Mouse (Mus musculus): ENCODE measurements around the gene Mapk8ip3. TPM values are rescaled to one million over a fixed set of nuclear protein-coding genes. Genes with fewer than 3 reads are reported as not detected.

Mapk8ip3 gene
- total and polyA plus RNA-seq, 3 experiments: 60.0 to 74.4 (median 67.9) TPM

DNA sequence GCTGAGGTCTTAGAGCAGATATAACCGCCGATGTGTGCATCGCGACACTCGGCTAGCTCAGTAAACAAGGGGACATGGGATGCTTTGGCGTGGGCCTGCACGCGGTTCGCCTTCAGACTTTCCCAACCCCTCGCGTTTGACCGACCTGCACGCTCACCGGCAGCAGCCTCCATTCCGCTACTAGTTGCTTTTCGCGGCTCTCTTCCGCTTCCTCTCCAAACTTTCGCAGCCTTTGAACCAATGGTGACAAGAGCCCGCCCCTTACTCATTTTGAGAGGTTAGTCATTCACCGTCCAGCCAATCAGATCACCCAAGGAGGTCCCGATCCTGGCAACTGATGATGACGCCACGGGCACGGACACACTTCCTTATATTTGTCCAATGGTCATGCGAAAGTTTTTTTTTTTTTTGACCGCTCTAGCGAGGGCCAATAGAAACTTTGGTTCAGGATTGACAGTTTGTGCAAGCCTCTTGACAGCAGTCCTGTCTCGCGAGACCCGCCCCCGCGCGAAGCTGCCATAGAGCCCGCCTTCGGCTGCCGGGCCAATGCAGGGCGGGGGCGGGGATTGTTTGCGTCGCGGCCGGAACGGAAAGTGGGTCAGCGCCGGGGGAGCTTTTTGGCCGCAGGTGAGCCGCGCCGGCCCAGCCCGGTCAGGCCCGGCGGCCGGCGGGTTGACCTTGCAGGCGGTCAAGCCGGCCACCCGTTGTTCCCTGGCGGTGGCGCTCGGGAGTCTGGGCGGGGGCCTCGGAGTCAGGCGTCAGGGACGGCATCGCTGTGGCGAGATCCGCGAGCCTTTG is 50.4 kb downstream of the Mapk8ip3 start, which contains the start of the genes Nubp2 and Spsb3:
TSS of gene Nubp2 (minus strand) at position 216 of the 798 bp plus-strand sequence.
TSS of gene Spsb3 (plus strand) at position 510 of the 798 bp plus-strand sequence.
- Histone ChIP-seq H3K27me3 (ENCODE audit: control insufficient read depth, insufficient read depth, low read length) (no peaks in the 10 kb centered on the region), H3K4me1 (ENCODE audit: control insufficient read depth, insufficient read depth, low read length) (peaks cover 15% of the 10 kb centered on the region), H3K79me2 (replicated peaks; ENCODE audit: control insufficient read depth, insufficient read depth, low read length) (no peaks in the 10 kb centered on the region), H3K4me3 (peak within 1 kb of the TSS; percentile 95), H3K36me3 (ENCODE audit: control insufficient read depth, insufficient read depth, low read length) (no peaks in the 10 kb centered on the region), H3K9ac (ENCODE audit: low read depth, low read length) (peak within 1 kb of the TSS; percentile 84), H3K27ac (peak within 1 kb of the TSS; percentile 93)
- peak; percentile 97 to 98 for DNase-seq
- WGBS: under 1% methylated on average over 69 of the region's 69 CpGs
- TF ChIP-seq POLR2A (IDR thresholded peaks at IDR 0.05; ENCODE audit: insufficient read depth, low read depth, low read length): peak; percentile 90
- TF ChIP-seq CTCF (IDR thresholded peaks at IDR 0.05): peak; percentile 62
- no peak for TF ChIP-seq EP300 (IDR thresholded peaks at IDR 0.05; ENCODE audit: insufficient read depth, low read depth, low read length)
- intact Hi-C loops (cut with DNase I): no loop called here

DNA sequence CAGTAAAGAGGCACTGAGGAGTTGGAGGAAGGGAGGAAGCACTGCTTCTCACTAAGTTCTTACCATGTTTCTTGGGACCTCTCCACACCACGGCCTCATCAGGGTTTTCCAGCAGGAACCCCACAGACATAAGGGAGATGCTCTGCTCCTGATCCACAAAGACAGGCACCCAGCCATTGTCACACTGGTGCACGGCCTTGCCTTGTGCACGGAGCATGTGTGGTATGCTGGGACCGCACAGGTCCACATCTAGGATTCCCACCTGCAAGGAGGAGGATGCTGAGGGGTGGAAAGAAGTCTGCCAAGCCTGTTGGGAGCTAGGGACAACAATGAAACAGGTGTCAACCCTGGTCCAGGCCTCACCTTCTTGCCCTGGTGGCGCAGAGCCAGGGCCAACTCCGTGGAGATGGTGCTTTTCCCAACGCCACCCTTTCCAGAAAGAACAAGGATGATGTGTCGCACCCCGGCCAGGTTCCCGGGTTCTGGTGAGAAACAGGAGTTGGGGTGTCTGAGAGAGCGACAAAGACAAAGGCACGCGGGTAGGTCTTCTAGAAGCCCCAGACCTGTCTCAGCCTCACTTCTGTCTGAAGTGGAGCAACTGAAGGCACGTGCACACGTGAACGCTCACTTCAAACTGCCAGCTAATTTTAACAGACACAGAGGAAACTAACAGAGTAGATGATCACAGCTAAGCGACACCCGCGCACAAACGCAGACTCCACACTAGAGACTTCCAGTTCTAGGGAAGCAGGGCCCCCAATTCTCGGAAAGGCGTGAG is 51.2 kb downstream of the Mapk8ip3 start:
- H3K27ac ChIP-seq: peak overlapping the region; percentile 71
- peaks cover 15% of the 10 kb centered on the region for H3K4me1 ChIP-seq (ENCODE audit: control insufficient read depth, insufficient read depth, low read length)
- no peaks in the 10 kb centered on the region for H3K27me3 ChIP-seq (ENCODE audit: control insufficient read depth, insufficient read depth, low read length)
- 20% methylated on average over 22 of the region's 22 CpGs for WGBS
- peak overlapping the region; percentile 76 for H3K4me3 ChIP-seq
- no peak for TF ChIP-seq CTCF (IDR thresholded peaks at IDR 0.05)
- TF ChIP-seq EP300 (IDR thresholded peaks at IDR 0.05; ENCODE audit: insufficient read depth, low read depth, low read length): no peak
- TF ChIP-seq POLR2A (IDR thresholded peaks at IDR 0.05; ENCODE audit: insufficient read depth, low read depth, low read length): no peak
- no peaks in the 10 kb centered on the region for H3K79me2 ChIP-seq (replicated peaks; ENCODE audit: control insufficient read depth, insufficient read depth, low read length)
- intact Hi-C loops (cut with DNase I): loop anchor here (2.0 kb wide), 1 partner anchor 35 kb away; the partner anchor contains the start of gene Fahd1
- peak overlapping the region; percentile 79 for H3K9ac ChIP-seq (ENCODE audit: low read depth, low read length)
- H3K36me3 ChIP-seq (ENCODE audit: control insufficient read depth, insufficient read depth, low read length): no peaks in the 10 kb centered on the region
- DNase-seq: peak in 1 of 2 experiments; percentile 21

GRCm38 (mm10) chr17:24884391-24884790 is 52.4 kb downstream of the Mapk8ip3 start:
- Histone ChIP-seq H3K27ac (no peak overlapping the region), H3K27me3 (ENCODE audit: control insufficient read depth, insufficient read depth, low read length) (no peaks in the 10 kb centered on the region), H3K79me2 (replicated peaks; ENCODE audit: control insufficient read depth, insufficient read depth, low read length) (no peaks in the 10 kb centered on the region), H3K4me1 (ENCODE audit: control insufficient read depth, insufficient read depth, low read length) (peaks cover 15% of the 10 kb centered on the region), H3K4me3 (no peak overlapping the region), H3K36me3 (ENCODE audit: control insufficient read depth, insufficient read depth, low read length) (no peaks in the 10 kb centered on the region), H3K9ac (ENCODE audit: low read depth, low read length) (no peak overlapping the region)
- intact Hi-C loops (cut with DNase I): loop anchor here (2.0 kb wide), 1 partner anchor 34 kb away; the partner anchor contains the start of gene Fahd1
- TF ChIP-seq CTCF (IDR thresholded peaks at IDR 0.05) (no peak), POLR2A (IDR thresholded peaks at IDR 0.05; ENCODE audit: insufficient read depth, low read depth, low read length) (no peak), EP300 (IDR thresholded peaks at IDR 0.05; ENCODE audit: insufficient read depth, low read depth, low read length) (no peak)
- WGBS: 81% methylated on average over 6 of the region's 6 CpGs
- DNase-seq: no peak

GRCm38 (mm10) chr17:24881738-24882440 is 54.9 kb downstream of the Mapk8ip3 start:
- H3K9ac ChIP-seq (ENCODE audit: low read depth, low read length): no peak overlapping the region
- peak; percentile 36 to 53 for DNase-seq
- H3K27ac ChIP-seq: no peak overlapping the region
- intact Hi-C loops (cut with DNase I): loop anchor here (1.0 kb wide), 1 partner anchor 137 kb away; no protein-coding TSS in a partner anchor
- peaks cover 8% of the 10 kb centered on the region for H3K4me1 ChIP-seq (ENCODE audit: control insufficient read depth, insufficient read depth, low read length)
- WGBS: 36% methylated on average over 7 of the region's 7 CpGs
- no peak overlapping the region for H3K4me3 ChIP-seq
- no peaks in the 10 kb centered on the region for H3K27me3 ChIP-seq (ENCODE audit: control insufficient read depth, insufficient read depth, low read length)
- no peak for TF ChIP-seq EP300 (IDR thresholded peaks at IDR 0.05; ENCODE audit: insufficient read depth, low read depth, low read length)
- TF ChIP-seq CTCF (IDR thresholded peaks at IDR 0.05): peak; percentile 72
- TF ChIP-seq POLR2A (IDR thresholded peaks at IDR 0.05; ENCODE audit: insufficient read depth, low read depth, low read length): no peak
- no peaks in the 10 kb centered on the region for H3K36me3 ChIP-seq (ENCODE audit: control insufficient read depth, insufficient read depth, low read length)
- no peaks in the 10 kb centered on the region for H3K79me2 ChIP-seq (replicated peaks; ENCODE audit: control insufficient read depth, insufficient read depth, low read length)

- peak overlapping the region; percentile 80 for H3K27ac ChIP-seq
- intact Hi-C loops (cut with DNase I): no loop called here
- WGBS: 73% methylated on average over 8 of the region's 8 CpGs
- H3K4me1 ChIP-seq (ENCODE audit: control insufficient read depth, insufficient read depth, low read length): peaks cover 5% of the 10 kb centered on the region
- H3K9ac ChIP-seq (ENCODE audit: low read depth, low read length): 0 out of 2 replicates have a peak overlapping the region, but pooled peaks have one; percentile 8
- TF ChIP-seq CTCF (IDR thresholded peaks at IDR 0.05) (no peak), POLR2A (IDR thresholded peaks at IDR 0.05; ENCODE audit: insufficient read depth, low read depth, low read length) (no peak), EP300 (IDR thresholded peaks at IDR 0.05; ENCODE audit: insufficient read depth, low read depth, low read length) (no peak)
- no peaks in the 10 kb centered on the region for H3K27me3 ChIP-seq (ENCODE audit: control insufficient read depth, insufficient read depth, low read length)
- DNase-seq: peak in 1 of 2 experiments; percentile 36
- no peak overlapping the region for H3K4me3 ChIP-seq
- no peaks in the 10 kb centered on the region for H3K79me2 ChIP-seq (replicated peaks; ENCODE audit: control insufficient read depth, insufficient read depth, low read length)
- H3K36me3 ChIP-seq (ENCODE audit: control insufficient read depth, insufficient read depth, low read length): no peaks in the 10 kb centered on the region
Measured at GRCm38 (mm10) chr17:24878531-24878930, 58.2 kb downstream of the Mapk8ip3 start.

Measured in heart, adult 2 months (tissue).